Mouse (Mus musculus) hematopoietic stem cell, adult 5-6 weeks (primary cell): Measurements from ENCODE around the gene Pirt. TPM values are rescaled to one million over a fixed set of nuclear protein-coding genes. Genes with fewer than 3 reads are reported as not detected.
A peak's percentile ranks its signal among the peaks of the same experiment; 100 is the strongest.

Experiments used
- ATAC-seq, 2 experiments: fragments of 125-278 bp in 1 of 2; replicated peaks in 1 of 2; 2 replicates each; pipeline ENCODE4 v1.8.0; 2016 to 2017; ENCODE audit warnings: inconsistent platforms in 2 of 2, mild to moderate bottlenecking in 2 of 2, moderate number of reproducible peaks in 2 of 2, low read depth in 1 of 2, moderate TSS enrichment in 1 of 2; ENCODE audit not compliant: low FRiP score in 2 of 2, poor library complexity in 2 of 2, severe bottlenecking in 2 of 2, insufficient read depth in 1 of 2, low TSS enrichment in 1 of 2
- total RNA-seq: library from RNA; stranded (forward); fragments of 172-1452, 232-1000 nt; gene quantifications from 2 replicates; pipeline ENCODE4 v1.2.3, GENCODE M21; 2017

Gene Pirt
- total RNA-seq, result not detected in 2 replicates

DNA sequence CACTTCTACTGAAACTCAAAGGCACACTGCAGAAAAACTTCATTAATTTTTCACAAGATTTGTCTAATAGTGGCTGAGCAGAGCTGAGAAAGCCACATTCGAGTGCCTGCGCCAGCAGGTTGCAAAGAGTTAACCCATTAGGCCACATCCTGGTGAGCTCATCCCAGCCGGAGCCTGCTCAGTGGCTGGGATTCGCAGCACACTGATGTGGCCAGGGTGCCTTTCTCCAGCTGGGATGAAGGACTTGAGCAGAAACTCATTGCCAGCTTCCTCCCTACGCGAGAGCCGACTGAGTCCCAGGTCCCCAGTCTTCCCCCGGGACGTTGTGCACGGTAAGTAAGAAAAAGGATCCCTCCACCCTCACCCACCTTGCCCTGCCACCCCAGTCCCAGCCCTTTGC, at the start of gene Pirt:
Pirt (plus strand) TSS at position 171 of the 400 bp plus-strand sequence.
- ATAC-seq, result no peak

GRCm38 (mm10) chr11:66871701-66872100, 40.1 kb upstream of the Pirt start:
- no peak for ATAC-seq

GRCm38 (mm10) chr11:66872773-66873470, 38.9 kb upstream of the Pirt start:
- ATAC-seq, result no peak

DNA sequence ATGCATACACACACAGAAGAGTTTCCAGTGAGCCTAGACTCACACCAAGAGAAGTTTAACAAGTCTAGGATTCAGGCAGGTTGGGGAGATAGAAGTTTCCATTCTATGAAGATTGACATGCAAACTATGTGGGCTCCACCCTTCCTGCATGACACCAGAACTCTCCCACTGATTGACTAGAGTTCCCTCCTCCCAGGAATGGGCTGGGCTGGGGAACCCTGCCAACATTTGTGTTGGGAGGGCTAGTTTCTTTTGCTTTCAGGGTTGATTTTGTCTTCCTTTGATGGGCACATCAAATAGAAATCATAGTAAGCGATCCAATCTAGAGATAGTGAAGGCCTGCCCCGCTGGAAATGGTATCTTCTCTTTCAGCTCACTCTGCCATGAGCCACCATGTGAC, 30.5 kb upstream of the Pirt start:
- ATAC-seq, result no peak

DNA sequence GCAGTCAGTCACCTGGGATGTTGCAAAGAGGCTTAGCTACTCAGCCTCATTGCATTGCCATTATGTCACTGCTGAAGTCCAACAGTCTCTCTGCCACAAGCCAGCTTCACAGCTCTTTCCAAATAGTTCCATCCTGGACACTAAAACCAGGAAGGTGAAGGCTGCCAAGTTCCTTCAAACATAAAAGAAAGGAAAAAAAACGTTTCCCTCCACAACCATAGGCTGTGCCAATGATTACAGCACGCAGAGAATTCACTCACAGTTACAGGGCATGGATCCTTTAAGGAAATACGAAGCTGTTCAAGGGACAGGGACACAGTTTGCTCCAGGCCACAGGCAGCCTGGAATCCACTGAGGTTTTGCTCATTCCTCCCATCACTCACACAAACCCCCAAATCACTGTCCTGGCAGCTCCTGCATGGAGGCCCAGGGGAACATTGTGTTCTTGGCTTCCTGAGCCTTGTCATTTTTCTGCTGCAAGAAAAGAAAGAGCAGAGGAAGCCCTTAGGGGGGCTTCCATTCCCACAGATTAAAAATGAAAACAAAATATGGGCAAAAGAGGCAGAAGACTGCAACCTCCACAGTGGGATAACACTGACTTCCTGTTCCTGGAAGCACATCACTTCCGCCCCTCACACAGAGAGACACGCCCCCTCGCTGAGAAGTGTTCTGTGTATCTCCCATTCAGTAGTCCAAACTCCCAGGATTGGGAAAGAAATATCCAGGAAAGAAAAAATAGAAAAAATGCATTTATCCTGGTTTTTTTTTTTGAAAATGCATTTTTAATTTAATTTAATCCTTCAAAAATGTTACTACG, 29.3 kb upstream of the Pirt start:
- no peak for ATAC-seq

DNA sequence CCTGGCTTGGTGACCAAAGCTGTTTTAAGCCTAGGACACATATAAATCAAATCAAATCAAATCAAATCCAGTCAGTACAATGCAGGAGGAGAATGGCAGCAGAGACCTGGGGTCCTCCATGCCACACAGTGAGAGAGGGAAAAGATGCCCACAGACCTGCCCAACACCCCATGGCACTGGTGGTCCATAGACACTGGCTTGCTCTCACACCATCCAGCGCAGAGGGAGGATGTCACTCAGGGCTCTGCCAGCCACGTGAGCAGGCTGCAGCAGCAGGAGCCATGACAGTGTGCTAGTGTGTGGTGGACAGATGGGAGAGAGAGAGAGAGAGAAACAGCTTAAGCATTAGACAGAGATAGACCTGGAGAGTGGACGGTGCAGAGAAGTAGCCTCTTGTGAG, 19.2 kb upstream of the Pirt start:
- ATAC-seq, result no peak

DNA sequence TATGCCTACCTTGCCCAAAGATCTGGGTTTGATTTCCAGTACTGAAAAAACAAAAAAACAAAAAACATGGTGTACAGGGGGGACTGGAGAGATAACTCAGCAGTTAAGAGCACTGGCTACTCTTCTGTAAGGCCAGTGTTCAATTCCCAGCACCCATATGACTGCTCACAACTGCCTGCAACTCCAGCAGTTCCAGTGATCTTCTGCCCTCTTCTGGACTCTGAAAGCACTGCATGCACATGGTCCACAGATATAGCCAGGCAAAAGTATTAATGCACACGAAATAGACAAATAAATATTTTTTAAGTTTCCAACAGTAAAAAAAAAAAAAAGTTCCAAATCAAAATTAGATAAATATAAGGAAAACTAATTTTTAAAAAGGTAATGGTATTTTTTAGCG, 13.0 kb upstream of the Pirt start:
- ATAC-seq, result no peak

GRCm38 (mm10) chr11:66899426-66899825, 12.4 kb upstream of the Pirt start:
- ATAC-seq, result peak; percentile 78 to 79

GRCm38 (mm10) chr11:66902801-66903200, 9.0 kb upstream of the Pirt start:
- no peak for ATAC-seq

DNA sequence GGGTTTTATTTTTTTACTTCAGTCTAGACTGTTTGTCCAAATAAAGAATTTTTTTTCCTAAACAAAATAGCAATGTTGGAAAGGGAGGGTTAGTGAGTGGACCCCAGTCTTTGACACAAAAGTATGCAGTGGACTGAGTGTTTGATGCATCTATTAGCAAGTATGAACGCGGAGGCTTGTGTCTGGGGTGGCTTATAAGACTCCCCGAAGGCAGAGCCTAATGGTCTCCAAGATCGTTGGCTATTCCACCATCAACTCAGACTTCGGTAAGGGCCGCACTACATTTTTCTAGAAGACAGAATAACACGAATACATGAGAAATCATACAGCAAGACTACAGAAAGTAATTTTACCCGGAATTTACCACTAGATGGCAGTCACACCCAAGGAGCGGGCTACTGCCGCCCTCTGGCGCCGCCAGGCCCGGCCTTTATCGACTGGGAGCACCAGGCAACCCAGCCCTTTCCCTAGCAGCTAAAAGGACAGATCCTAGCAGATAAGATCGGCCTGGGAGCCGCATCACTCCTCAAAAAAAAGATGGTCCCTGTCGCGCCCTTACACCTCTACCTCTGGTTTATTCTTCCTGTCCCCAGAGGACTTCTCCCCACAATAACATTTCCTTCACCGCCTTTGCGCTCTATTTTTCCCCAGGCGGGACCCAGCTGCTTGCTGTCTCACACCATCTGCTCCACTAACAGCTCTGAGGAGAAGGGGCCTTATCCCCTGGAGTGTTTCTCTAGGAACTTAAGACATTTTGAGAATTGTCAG, 6.0 kb upstream of the Pirt start:
- peak; percentile 88 to 91 for ATAC-seq

GRCm38 (mm10) chr11:66912531-66913458, 1.0 kb downstream of the Pirt start:
- ATAC-seq, result no peak

GRCm38 (mm10) chr11:66914249-66914648, 2.5 kb downstream of the Pirt start:
- peak; percentile 17 to 51; a peak in 2 of 4 replicates for ATAC-seq

DNA sequence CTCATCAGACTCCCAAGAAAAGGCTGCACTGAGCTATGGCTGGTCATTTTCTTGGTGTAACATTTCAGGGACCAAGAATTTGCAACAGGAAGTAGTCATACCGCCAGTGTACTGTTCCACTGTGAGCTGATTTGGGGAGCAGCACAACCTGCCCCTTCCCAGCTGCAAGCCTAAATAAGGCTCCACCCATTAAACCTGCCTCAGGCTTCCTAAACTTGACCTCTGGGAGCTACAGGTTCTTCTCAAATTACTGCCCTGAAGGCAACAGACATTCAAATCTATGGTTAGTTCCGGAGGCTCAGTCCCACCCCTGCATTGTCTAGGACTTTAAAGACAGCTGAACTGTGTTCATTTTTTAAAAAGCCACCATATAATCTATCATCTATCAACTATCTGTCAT, 8.2 kb downstream of the Pirt start:
- ATAC-seq, result no peak

DNA sequence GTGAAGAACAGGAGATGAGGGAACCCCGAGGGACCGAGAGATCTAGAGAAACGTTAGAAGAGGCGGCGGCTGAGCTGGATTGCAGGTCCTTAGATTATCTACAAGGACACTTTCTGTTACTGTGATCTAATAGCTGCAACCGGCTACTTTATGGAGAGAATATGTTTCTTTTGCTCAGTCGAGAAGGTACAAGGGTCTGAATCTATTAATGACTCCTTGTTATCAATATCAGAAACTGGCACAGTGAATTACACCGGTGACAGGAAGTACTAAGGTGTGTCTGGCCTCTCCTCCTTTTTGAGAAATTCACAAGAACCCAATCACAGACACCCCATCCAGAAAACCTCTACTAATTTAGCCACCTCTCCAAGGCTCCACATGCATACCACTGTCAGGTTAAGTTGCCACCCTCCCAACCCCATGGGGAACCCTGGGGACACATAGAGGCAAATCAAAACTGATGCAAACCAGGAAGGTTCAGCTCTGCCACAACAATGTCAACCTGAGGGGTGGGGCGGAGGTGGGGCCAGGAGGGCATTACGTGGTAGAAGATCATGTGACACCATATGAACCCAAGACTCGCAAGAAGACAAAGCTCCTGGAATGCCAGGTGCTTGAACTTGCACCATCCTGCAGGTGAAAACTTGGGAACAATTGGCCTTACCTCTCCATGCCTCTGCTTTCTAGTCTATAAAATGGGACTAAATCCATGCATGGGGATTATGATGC, 12.5 kb downstream of the Pirt start:
- no peak for ATAC-seq

GRCm38 (mm10) chr11:66928311-66928710, 16.5 kb downstream of the Pirt start:
- no peak for ATAC-seq

DNA sequence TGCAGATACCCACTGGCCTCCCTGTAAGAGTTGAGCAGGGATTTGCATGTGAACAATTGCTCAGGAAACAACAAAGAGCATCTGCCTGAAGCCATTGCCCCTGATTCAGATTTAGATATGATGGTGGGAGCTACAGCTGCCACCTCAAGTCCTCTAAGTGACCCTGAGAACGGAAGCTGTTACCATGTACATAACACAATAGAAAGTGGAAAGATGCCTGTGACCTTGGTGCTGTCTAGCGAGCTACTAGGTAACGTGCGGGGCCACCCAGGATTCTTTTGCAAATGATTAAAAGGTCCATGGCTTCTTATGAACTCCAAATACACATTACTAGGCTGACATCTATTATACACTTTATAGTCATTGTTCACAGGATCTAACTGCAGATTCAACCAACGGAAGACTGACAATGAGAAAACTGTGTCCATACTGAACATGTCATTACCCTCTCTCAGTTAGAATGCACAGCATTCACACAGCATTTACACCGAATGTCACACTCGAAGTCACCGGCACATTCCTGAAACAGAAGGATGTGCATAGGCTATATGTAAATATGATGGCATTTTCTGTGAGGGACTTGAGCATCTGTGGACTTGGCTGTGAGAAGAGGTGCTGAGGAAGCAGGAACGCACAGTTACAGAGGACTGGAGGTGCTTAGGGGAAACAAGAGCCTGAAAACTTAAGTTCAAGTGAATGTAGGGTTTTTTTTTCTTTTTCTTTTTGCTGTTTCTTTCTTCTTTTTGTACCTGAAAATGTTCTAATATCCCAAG, 21.2 kb downstream of the Pirt start:
- ATAC-seq, result no peak
